Mouse (Mus musculus) left cerebral cortex, adult 8-10 months (tissue): ENCODE results near the gene Ankub1. TPM values are rescaled to one million over a fixed set of nuclear protein-coding genes. Genes with fewer than 3 reads are reported as not detected.

Experiments used
- DNase-seq, 2 experiments: peaks; one replicate each; pipeline ENCODE4 v3.0.0; 2022; ENCODE audit warnings: low spot score in 2 of 2
- microRNA-seq, 2 experiments: library from miRNA; unstranded; fragments of <30 nt; microRNA quantifications; one replicate each; pipeline ENCODE4 v1.2.0; 2022
- total RNA-seq, 4 experiments: library from RNA; stranded (reverse); gene quantifications; 2 replicates each; pipeline ENCODE4 v1.2.4; 2022

Gene Ankub1
- total RNA-seq, 4 experiments from 2014 or later = 1.8 to 2.6 (median 2.3) TPM

GRCm38 (mm10) chr3:57643191-57643590, 49.4 kb downstream of the Ankub1 start:
- no peak for DNase-seq

GRCm38 (mm10) chr3:57637596-57637995, 55.0 kb downstream of the Ankub1 start:
- DNase-seq = no peak

GRCm38 (mm10) chr3:57634763-57635487, 57.7 kb downstream of the Ankub1 start:
- no peak for DNase-seq

DNA sequence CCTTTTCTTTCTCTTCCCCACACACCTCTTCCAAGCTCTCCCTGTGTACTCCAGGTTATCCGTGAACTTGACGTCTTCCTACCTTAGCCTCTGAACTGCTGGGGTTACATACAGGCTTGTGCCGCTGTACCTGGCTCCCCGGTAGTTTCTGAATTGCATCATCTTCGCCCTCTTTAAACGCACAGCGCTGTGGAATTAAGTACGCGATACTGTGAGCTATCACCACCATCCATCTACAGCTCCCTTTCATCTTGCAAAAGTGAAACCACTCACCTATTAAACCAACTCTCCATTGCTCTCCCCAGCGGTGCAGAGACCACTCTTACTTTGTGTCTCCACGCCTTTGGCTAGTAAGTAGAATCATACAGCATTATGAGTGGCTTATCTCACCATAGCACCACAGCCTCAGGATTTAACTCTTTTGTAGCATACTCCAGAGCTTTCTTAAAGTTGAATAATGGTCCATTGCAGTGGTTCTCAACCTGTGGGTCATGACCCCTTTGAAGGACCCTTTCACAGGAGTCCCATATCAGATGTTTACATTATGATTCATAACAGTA, 65.6 kb downstream of the Ankub1 start:
- no peak for DNase-seq

DNA sequence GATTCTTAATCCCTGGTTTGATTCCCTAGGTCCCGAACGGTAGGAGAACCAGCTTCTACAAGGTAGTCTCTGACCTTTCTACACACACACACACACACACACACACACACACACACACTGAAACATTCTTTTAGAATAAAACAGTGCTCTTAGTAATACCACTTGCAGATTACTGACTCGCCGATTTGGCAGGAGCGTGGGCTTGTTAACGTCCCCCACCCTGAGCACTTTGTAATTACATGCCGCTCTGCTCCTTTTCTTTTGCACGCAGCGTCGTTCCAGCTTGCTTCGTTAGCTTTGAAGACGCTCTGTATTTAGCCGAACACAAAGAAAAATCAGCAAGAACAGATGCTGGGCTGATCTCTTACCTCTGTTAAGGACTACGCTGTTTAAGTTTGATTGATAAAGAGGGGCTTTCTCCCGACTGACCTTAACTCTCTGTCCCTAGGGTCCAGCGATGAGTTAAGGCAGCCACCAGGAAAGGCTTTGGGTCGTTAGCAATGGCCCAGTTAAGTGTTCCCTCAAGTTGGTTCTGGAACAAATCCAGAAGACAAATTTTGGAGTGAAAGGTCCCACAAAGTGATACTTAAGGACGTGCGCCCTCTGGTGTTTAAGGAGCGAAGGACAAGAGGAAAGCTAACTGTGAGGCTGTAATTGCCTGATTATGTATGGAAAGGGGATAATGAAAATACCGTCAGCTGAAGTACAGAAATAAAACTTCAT, 67.2 kb downstream of the Ankub1 start:
- peak; percentile 18 to 51 for DNase-seq

GRCm38 (mm10) chr3:57619718-57620117, 72.9 kb downstream of the Ankub1 start:
- no peak for DNase-seq

- no peak for DNase-seq
Observed at GRCm38 (mm10) chr3:57615652-57616051, 76.9 kb downstream of the Ankub1 start.

DNA sequence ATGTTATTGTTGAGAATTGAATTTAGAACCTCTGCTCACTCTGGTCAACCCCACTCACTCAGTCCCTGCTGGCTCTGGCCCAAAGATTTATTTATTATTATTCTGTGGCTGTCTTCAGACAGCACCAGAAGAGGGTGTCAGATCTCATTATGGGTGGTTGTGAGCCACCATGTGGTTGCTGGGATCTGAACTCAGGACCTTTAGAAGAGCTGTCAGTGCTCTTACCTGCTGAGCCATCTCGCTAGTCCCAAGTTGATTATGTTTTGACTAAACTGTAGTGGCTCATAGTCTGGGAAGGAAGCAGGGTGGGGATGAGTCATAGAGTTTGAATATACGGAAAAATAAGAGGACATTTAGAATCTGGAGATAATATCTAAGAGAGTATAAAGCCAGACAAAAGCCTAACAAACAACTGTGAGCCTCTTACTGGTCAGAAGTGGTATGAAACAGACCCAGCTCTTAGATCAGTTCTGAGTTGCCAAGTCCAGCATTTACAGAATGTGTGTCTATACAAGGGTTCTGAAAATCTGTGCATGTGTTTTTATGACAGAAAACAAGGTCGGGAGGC, 80.1 kb downstream of the Ankub1 start:
- DNase-seq = no peak

DNA sequence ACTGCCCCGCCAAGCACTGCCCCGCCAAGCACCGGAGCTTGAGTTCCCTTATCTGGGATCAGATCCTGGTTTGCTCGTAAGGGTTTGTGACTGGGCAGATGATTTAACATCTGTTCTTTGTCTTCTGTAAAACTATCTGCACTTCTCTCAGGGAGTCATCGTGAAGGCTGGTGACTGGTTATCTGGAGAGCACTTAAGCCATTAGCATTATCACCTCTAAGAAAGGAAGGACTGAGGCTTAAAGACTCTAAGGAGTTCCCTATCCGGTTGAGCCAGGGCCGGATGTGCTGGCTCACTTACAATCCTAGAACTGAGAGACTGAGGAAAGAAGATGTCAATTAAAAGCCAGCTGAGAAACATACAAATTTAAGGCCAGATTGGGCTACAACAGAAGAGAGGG, 80.8 kb downstream of the Ankub1 start:
- no peak for DNase-seq

Small RNAs within 50 kb of the gene (microRNA-seq; reads per million reads assigned to microRNA genes)
- 0 to 0.42 reads per million in 2 experiments for gene Mir6377

Other genes starting within 250 kb of the Ankub1 start
- gene Wwtr1, start 116.9 kb downstream of the Ankub1 start, total RNA-seq = 10 to 100 TPM; 11.3 to 13.5 (median 12.4) TPM
- gene Commd2, start 41.1 kb downstream of the Ankub1 start, total RNA-seq = 10 to 100 TPM; 18.5 to 20.9 (median 19.2) TPM
- gene Rnf13, start 43.3 kb upstream of the Ankub1 start, total RNA-seq = 100 to 1,000 TPM; 106 to 128 (median 110) TPM
- gene Pfn2, start 155.3 kb upstream of the Ankub1 start, total RNA-seq = 100 to 1,000 TPM; 451 to 502 (median 485) TPM